Mouse (Mus musculus) forebrain, embryonic 16.5 days (tissue): ENCODE data around the gene Adipoq. TPM values are rescaled to one million over a fixed set of nuclear protein-coding genes. Genes with fewer than 3 reads are reported as not detected.

Experiments
- ATAC-seq: fragments of 200-750 bp; cut with Nextera tagmentation; 2 replicates; pipeline ENCODE4 v1.8.0; 2017; ENCODE audit warnings: mild to moderate bottlenecking, moderate library complexity
- H3K27ac ChIP-seq: fragments of 300-500 bp; sonication (generic); 2 replicates; pipeline ENCODE4 v1.5.1; 2014; ENCODE audit warnings: low read length, control low read depth
- H3K27me3 ChIP-seq: fragments of 300-500 bp; sonication (generic); replicated peaks from 2 replicates; pipeline ENCODE4 v1.6.1; 2014; ENCODE audit warnings: low read length; ENCODE audit not compliant: control insufficient read depth, insufficient read depth
- H3K36me3 ChIP-seq: fragments of 300-500 bp; sonication (generic); 2 replicates; pipeline ENCODE4 v1.6.1; 2014; ENCODE audit not compliant: control insufficient read depth, insufficient read depth
- H3K4me1 ChIP-seq: fragments of 300-500 bp; sonication (generic); replicated peaks from 2 replicates; pipeline ENCODE4 v1.6.1; 2014; ENCODE audit warnings: low read length; ENCODE audit not compliant: control insufficient read depth, insufficient read depth
- H3K4me2 ChIP-seq: fragments of 300-500 bp; sonication (generic); 2 replicates; pipeline ENCODE4 v1.6.1; 2014; ENCODE audit warnings: mild to moderate bottlenecking, low read length, control low read depth
- H3K4me3 ChIP-seq: fragments of 300-500 bp; sonication (generic); replicated peaks from 2 replicates; pipeline ENCODE4 v1.5.1; 2014; ENCODE audit warnings: mild to moderate bottlenecking, low read length, control low read depth
- H3K9ac ChIP-seq: fragments of 300-500 bp; sonication (generic); replicated peaks from 2 replicates; pipeline ENCODE4 v1.6.1; 2014; ENCODE audit warnings: low read depth, low read length, control low read depth
- H3K9me3 ChIP-seq: fragments of 300-500 bp; sonication (generic); 2 replicates; pipeline ENCODE4 v1.6.1; 2016; ENCODE audit warnings: low read length; ENCODE audit not compliant: control insufficient read depth
- WGBS: fragments of 180-500 bp; shearing (Covaris S2); extraction: QIAGEN DNeasy Blood & Tissue Kit; methylation state at CpG from one replicate; pipeline ENCODE4 v1.1.7; 2014; 5-methylcytosine and 5-hydroxymethylcytosine counted together
- polyA plus RNA-seq: library from polyadenylated mRNA; unstranded; fragments of >200 nt; fragmentation: Nextera tagmentation; extraction: Ambion mirVana; gene quantifications from 2 replicates; pipeline ENCODE4 v1.2.1, GENCODE M21; 2015

Gene Adipoq
- polyA plus RNA-seq, 1 experiment from 2014 or later, result not detected

- Histone ChIP-seq H3K4me1 (no peaks in the 10 kb centered on the region), H3K27me3 (no peaks in the 10 kb centered on the region), H3K9me3 (no peaks in the 10 kb centered on the region), H3K4me3 (no peak overlapping the region), H3K4me2 (no peak overlapping the region), H3K9ac (no peak overlapping the region), H3K27ac (no peak overlapping the region), H3K36me3 (no peaks in the 10 kb centered on the region)
- 87% methylated on average over 3 of the region's 3 CpGs for WGBS
- no peak for ATAC-seq
These were observed 35.2 kb downstream of the Adipoq start for GRCm38 (mm10) chr16:23181487-23181886.

GRCm38 (mm10) chr16:23181942-23182597 lies 35.7 kb downstream of the Adipoq start:
- no peak overlapping the region for H3K9ac ChIP-seq

GRCm38 (mm10) chr16:23185824-23186223 lies 39.5 kb downstream of the Adipoq start:
- H3K36me3 ChIP-seq, result no peaks in the 10 kb centered on the region
- 86% methylated on average over 2 of the region's 2 CpGs for WGBS
- no peak overlapping the region for H3K27ac ChIP-seq

More at GRCm38 (mm10) chr16:23181942-23182597, 35.7 kb downstream of the Adipoq start:
- 83% methylated on average over 1 of the region's 1 CpGs for WGBS
- Histone ChIP-seq H3K9me3 (no peaks in the 10 kb centered on the region), H3K4me1 (no peaks in the 10 kb centered on the region), H3K27me3 (no peaks in the 10 kb centered on the region), H3K4me3 (no peak overlapping the region), H3K4me2 (no peak overlapping the region), H3K27ac (no peak overlapping the region), H3K36me3 (no peaks in the 10 kb centered on the region)
- no peak for ATAC-seq

GRCm38 (mm10) chr16:23186418-23186817 lies 40.1 kb downstream of the Adipoq start:
- Histone ChIP-seq H3K27ac (no peak overlapping the region), H3K9ac (no peak overlapping the region), H3K4me1 (no peaks in the 10 kb centered on the region), H3K9me3 (no peaks in the 10 kb centered on the region), H3K36me3 (no peaks in the 10 kb centered on the region), H3K4me2 (no peak overlapping the region), H3K27me3 (no peaks in the 10 kb centered on the region), H3K4me3 (no peak overlapping the region)
- no peak for ATAC-seq
- WGBS, result 73% methylated on average over 4 of the region's 4 CpGs

More at GRCm38 (mm10) chr16:23185824-23186223, 39.5 kb downstream of the Adipoq start:
- no peak for ATAC-seq
- Histone ChIP-seq H3K9me3 (no peaks in the 10 kb centered on the region), H3K9ac (no peak overlapping the region), H3K4me3 (no peak overlapping the region), H3K4me2 (no peak overlapping the region), H3K4me1 (no peaks in the 10 kb centered on the region), H3K27me3 (no peaks in the 10 kb centered on the region)

- ATAC-seq, result no peak
- H3K27ac ChIP-seq, result no peak overlapping the region
- H3K27me3 ChIP-seq, result no peaks in the 10 kb centered on the region
- no peaks in the 10 kb centered on the region for H3K4me1 ChIP-seq
- WGBS, result 85% methylated on average over 7 of the region's 7 CpGs
- no peaks in the 10 kb centered on the region for H3K9me3 ChIP-seq
- H3K9ac ChIP-seq, result no peak overlapping the region
- no peak overlapping the region for H3K4me2 ChIP-seq
- no peak overlapping the region for H3K4me3 ChIP-seq
- H3K36me3 ChIP-seq, result no peaks in the 10 kb centered on the region
These were observed 41.6 kb downstream of the Adipoq start for GRCm38 (mm10) chr16:23187983-23188382.

- Histone ChIP-seq H3K9ac (no peak overlapping the region), H3K27ac (no peak overlapping the region), H3K9me3 (no peaks in the 10 kb centered on the region), H3K4me1 (no peaks in the 10 kb centered on the region), H3K4me3 (no peak overlapping the region), H3K36me3 (no peaks in the 10 kb centered on the region), H3K27me3 (no peaks in the 10 kb centered on the region), H3K4me2 (no peak overlapping the region)
- no peak for ATAC-seq
- WGBS, result 77% methylated on average over 1 of the region's 1 CpGs
These were observed 43.3 kb downstream of the Adipoq start for GRCm38 (mm10) chr16:23189612-23190011.

- WGBS, result 87% methylated on average over 9 of the region's 9 CpGs
- Histone ChIP-seq H3K27me3 (no peaks in the 10 kb centered on the region), H3K4me1 (no peaks in the 10 kb centered on the region), H3K36me3 (no peaks in the 10 kb centered on the region), H3K4me2 (no peak overlapping the region), H3K4me3 (no peak overlapping the region), H3K27ac (no peak overlapping the region), H3K9ac (no peak overlapping the region), H3K9me3 (no peaks in the 10 kb centered on the region)
- ATAC-seq, result no peak
These were observed 45.4 kb downstream of the Adipoq start for GRCm38 (mm10) chr16:23191560-23192242.

GRCm38 (mm10) chr16:23195618-23196017 lies 49.3 kb downstream of the Adipoq start:
- WGBS, result 84% methylated on average over 7 of the region's 7 CpGs
- Histone ChIP-seq H3K4me2 (no peak overlapping the region), H3K9ac (no peak overlapping the region), H3K27ac (no peak overlapping the region), H3K9me3 (no peaks in the 10 kb centered on the region), H3K27me3 (no peaks in the 10 kb centered on the region), H3K36me3 (no peaks in the 10 kb centered on the region), H3K4me1 (no peaks in the 10 kb centered on the region), H3K4me3 (no peak overlapping the region)
- no peak for ATAC-seq

- Histone ChIP-seq H3K4me1 (no peaks in the 10 kb centered on the region), H3K36me3 (no peaks in the 10 kb centered on the region), H3K9ac (no peak overlapping the region), H3K27ac (no peak overlapping the region), H3K27me3 (no peaks in the 10 kb centered on the region), H3K9me3 (no peaks in the 10 kb centered on the region), H3K4me3 (no peak overlapping the region), H3K4me2 (no peak overlapping the region)
- ATAC-seq, result no peak
These were observed 50.0 kb downstream of the Adipoq start for GRCm38 (mm10) chr16:23196296-23196695.
